Mouse (Mus musculus) G1E (cell line): ENCODE results near the gene Lsg1.

ENCODE experiments used
- CTCF ChIP-seq: IDR thresholded peaks from 2 replicates; pipeline ENCODE4 v1.5.1; 2012; ENCODE audit warnings: low read depth, low read length, inconsistent platforms, mixed read lengths
- GATA1 ChIP-seq: IDR thresholded peaks from 2 replicates; pipeline ENCODE4 v1.6.1; 2012; ENCODE audit warnings: borderline replicate concordance, low read length, inconsistent platforms, mixed read lengths
- GATA2 ChIP-seq: IDR thresholded peaks from 2 replicates; pipeline ENCODE4 v1.6.1; 2012; ENCODE audit warnings: low read depth, low read length, inconsistent platforms, borderline replicate concordance
- TAL1 ChIP-seq: conservative IDR thresholded peaks from 2 replicates; pipeline ENCODE4 v1.6.1; 2012; ENCODE audit warnings: low read depth, low read length, inconsistent platforms, mixed read lengths

- peak; percentile 36; the same call in 1 of the 2 replicates for TF ChIP-seq CTCF
- no peak for TF ChIP-seq GATA2
- TF ChIP-seq GATA1: no peak
- no peak for TF ChIP-seq TAL1
Measured at GRCm38 (mm10) chr16:30521147-30521546, 66.2 kb downstream of the Lsg1 start.
